Mouse (Mus musculus): ENCODE results near the gene Bpifb9a.

- TF ChIP-seq CHD2 (IDR thresholded peaks at IDR 0.05; ENCODE audit: low read depth, low read length) = no peak
- TF ChIP-seq MAFK (IDR thresholded peaks at IDR 0.05; ENCODE audit: insufficient read depth, low read depth, low read length) = no peak
- no peak for TF ChIP-seq ZC3H11A (IDR thresholded peaks at IDR 0.05; ENCODE audit: borderline replicate concordance, low read depth, low read length)
- no peak for TF ChIP-seq HCFC1 (IDR thresholded peaks at IDR 0.05; ENCODE audit: borderline replicate concordance, insufficient read depth, low read length)
Measured at GRCm38 (mm10) chr2:154233426-154233825, 24.2 kb upstream of the Bpifb9a start.
